Mouse (Mus musculus) liver, embryonic 16.5 days (tissue): ENCODE data around the gene Cyfip1. TPM values are rescaled to one million over a fixed set of nuclear protein-coding genes. Genes with fewer than 3 reads are reported as not detected.
A peak's percentile ranks its signal among the peaks of the same experiment; 100 is the strongest.

ENCODE experiments used
- ATAC-seq: fragments of 200-750 bp; cut with Nextera tagmentation; 2 replicates; pipeline ENCODE4 v1.8.0; 2017; ENCODE audit warnings: low read depth, mild to moderate bottlenecking, moderate number of reproducible peaks, moderate library complexity
- H3K27ac ChIP-seq: fragments of 300-500 bp; sonication (generic); 2 replicates; pipeline ENCODE4 v1.5.1; 2014; ENCODE audit warnings: mild to moderate bottlenecking, low read length
- H3K27me3 ChIP-seq: fragments of 300-500 bp; sonication (generic); 2 replicates; pipeline ENCODE4 v1.6.1; 2014; ENCODE audit warnings: low read depth, low read length, mixed read lengths; ENCODE audit not compliant: control insufficient read depth, insufficient read depth
- H3K36me3 ChIP-seq: fragments of 300-500 bp; sonication (generic); 2 replicates; pipeline ENCODE4 v1.6.1; 2014; ENCODE audit warnings: mild to moderate bottlenecking; ENCODE audit not compliant: control insufficient read depth, insufficient read depth
- H3K4me1 ChIP-seq: fragments of 300-500 bp; sonication (generic); 2 replicates; pipeline ENCODE4 v1.6.1; 2014; ENCODE audit warnings: low read depth, low read length, mixed read lengths; ENCODE audit not compliant: control insufficient read depth
- H3K4me2 ChIP-seq: fragments of 300-500 bp; sonication (generic); 2 replicates; pipeline ENCODE4 v1.6.1; 2014; ENCODE audit warnings: low read depth, low read length, mixed read lengths
- H3K4me3 ChIP-seq: fragments of 300-500 bp; sonication (generic); 2 replicates; pipeline ENCODE4 v1.5.1; 2014; ENCODE audit warnings: low read depth, mild to moderate bottlenecking, low read length
- H3K9ac ChIP-seq: fragments of 300-500 bp; sonication (generic); 2 replicates; pipeline ENCODE4 v1.6.1; 2014; ENCODE audit warnings: low read depth, low read length
- H3K9me3 ChIP-seq: fragments of 300-500 bp; sonication (generic); replicated peaks from 2 replicates; pipeline ENCODE4 v1.6.1; 2016; ENCODE audit warnings: low read length; ENCODE audit not compliant: control insufficient read depth
- WGBS: fragments of 180-500 bp; shearing (Covaris S2); extraction: QIAGEN DNeasy Blood & Tissue Kit; methylation state at CpG from one replicate; pipeline ENCODE4 v1.1.7; 2014; ENCODE audit not compliant: insufficient replicate concordance; 5-methylcytosine and 5-hydroxymethylcytosine counted together
- polyA plus RNA-seq: library from polyadenylated mRNA; unstranded; fragments of >200 nt; fragmentation: Nextera tagmentation; extraction: Ambion mirVana; gene quantifications from 2 replicates; pipeline ENCODE4 v1.2.1, GENCODE M21; 2015

The Cyfip1 gene
- polyA plus RNA-seq, 1 experiment from 2014 or later, result 17.5 TPM

- no peak overlapping the region for H3K9ac ChIP-seq
- no peaks in the 10 kb centered on the region for H3K27me3 ChIP-seq
- 21% methylated on average over 1 of the region's 1 CpGs for WGBS
- peak overlapping the region; percentile 6; the same call in 1 of the 2 replicates for H3K27ac ChIP-seq
- no peak overlapping the region for H3K4me3 ChIP-seq
- peaks cover 18% of the 10 kb centered on the region for H3K4me1 ChIP-seq
- H3K4me2 ChIP-seq, result 0 out of 2 replicates have a peak overlapping the region, but pooled peaks have one; percentile 69
- ATAC-seq, result no peak
- peaks cover 3% of the 10 kb centered on the region; the same call in 1 of the 2 replicates for H3K9me3 ChIP-seq
- H3K36me3 ChIP-seq, result peaks cover 5% of the 10 kb centered on the region
These were observed 127.9 kb downstream of the Cyfip1 start for GRCm38 (mm10) chr7:55969415-55969814.

- Histone ChIP-seq H3K9ac (no peak overlapping the region), H3K4me2 (no peak overlapping the region), H3K36me3 (peaks cover 18% of the 10 kb centered on the region), H3K9me3 (peaks cover 3% of the 10 kb centered on the region; the same call in 1 of the 2 replicates), H3K27ac (no peak overlapping the region), H3K4me3 (no peak overlapping the region), H3K4me1 (peaks cover under 1% of the 10 kb centered on the region; the same call in 1 of the 2 replicates), H3K27me3 (no peaks in the 10 kb centered on the region)
- no peak for ATAC-seq
- WGBS, result 83% methylated on average over 2 of the region's 2 CpGs
These were observed 132.9 kb downstream of the Cyfip1 start for GRCm38 (mm10) chr7:55974429-55974828.

GRCm38 (mm10) chr7:55981511-55981910 lies 140.0 kb downstream of the Cyfip1 start:
- ATAC-seq, result peak; percentile 85
- 58% methylated on average over 2 of the region's 2 CpGs for WGBS

More at GRCm38 (mm10) chr7:55981511-55981910, 140.0 kb downstream of the Cyfip1 start:
- Histone ChIP-seq H3K4me2 (peak overlapping the region; percentile 31; the same call in 1 of the 2 replicates), H3K4me3 (no peak overlapping the region), H3K9ac (no peak overlapping the region), H3K27ac (peak overlapping the region; percentile 87), H3K9me3 (no peaks in the 10 kb centered on the region), H3K27me3 (no peaks in the 10 kb centered on the region), H3K36me3 (peaks cover 11% of the 10 kb centered on the region), H3K4me1 (peaks cover 27% of the 10 kb centered on the region)

Other genes with a start within 250 kb of the Cyfip1 start
- 0.72 and 0.89 TPM in 2 replicates for gene Siglech, start 73.6 kb upstream of the Cyfip1 start, polyA plus RNA-seq
- gene Tubgcp5, start 47.6 kb upstream of the Cyfip1 start, polyA plus RNA-seq, result 5.8 and 6.8 TPM in 2 replicates
- 20.0 and 20.5 TPM in 2 replicates for gene Nipa2, start 120.7 kb downstream of the Cyfip1 start, polyA plus RNA-seq
- gene Nipa1, start 178.2 kb downstream of the Cyfip1 start, polyA plus RNA-seq, result 10.2 and 10.7 TPM in 2 replicates
- gene Herc2, start 208.5 kb downstream of the Cyfip1 start, polyA plus RNA-seq, result 13.4 and 14.7 TPM in 2 replicates